Mouse (Mus musculus): ENCODE measurements around the gene Dnajc13.

DNA sequence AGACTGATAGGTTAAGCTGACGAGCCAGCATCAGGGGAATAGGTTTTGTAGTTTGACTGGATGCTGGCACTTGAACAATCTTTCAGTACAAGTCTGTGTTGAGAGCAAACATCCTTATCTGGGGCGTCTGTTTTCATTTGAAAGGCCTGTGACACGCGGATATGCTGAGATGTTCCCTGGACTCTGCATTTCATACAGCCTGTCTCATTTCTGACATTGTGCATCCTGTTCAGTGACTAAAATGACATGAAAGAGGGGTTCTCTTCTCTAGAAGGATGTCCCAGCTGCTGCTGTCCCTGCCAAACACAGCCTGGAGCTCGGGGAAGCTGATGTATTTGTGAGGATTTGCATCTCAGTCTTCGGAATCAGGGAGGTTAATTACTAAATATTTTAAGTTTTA, 155.2 kb downstream of the Dnajc13 start:
- TF ChIP-seq EP300 (IDR thresholded peaks at IDR 0.05; ENCODE audit: low read depth) (no peak), CTCF (IDR thresholded peaks at IDR 0.05; ENCODE audit: low read depth) (no peak)
